Mouse (Mus musculus) liver, postnatal 0 days (tissue): Measurements from ENCODE around the gene Rin2. TPM values are rescaled to one million over a fixed set of nuclear protein-coding genes. Genes with fewer than 3 reads are reported as not detected.

ENCODE experiments used
- ATAC-seq: fragments of 200-750 bp; cut with Nextera tagmentation; 2 replicates; pipeline ENCODE4 v1.8.0; 2017; ENCODE audit warnings: mild to moderate bottlenecking, moderate library complexity
- DNase-seq: peaks from one replicate; pipeline ENCODE4 v3.0.0-alpha.2; 2016
- H3K27ac ChIP-seq: fragments of 300-500 bp; sonication (generic); 2 replicates; pipeline ENCODE4 v1.5.1; 2014; ENCODE audit warnings: antibody characterized with exemption, moderate library complexity, mild to moderate bottlenecking, low read depth
- H3K27me3 ChIP-seq: fragments of 300-500 bp; sonication (generic); 2 replicates; pipeline ENCODE4 v1.6.1; 2014; ENCODE audit warnings: low read length, control low read depth, mixed read lengths; ENCODE audit not compliant: insufficient read depth
- H3K36me3 ChIP-seq: fragments of 300-500 bp; sonication (generic); replicated peaks from 2 replicates; pipeline ENCODE4 v1.6.1; 2014; ENCODE audit warnings: mild to moderate bottlenecking, control low read depth, low read length, moderate library complexity, mixed read lengths; ENCODE audit not compliant: insufficient read depth
- H3K4me1 ChIP-seq: fragments of 300-500 bp; sonication (generic); 2 replicates; pipeline ENCODE4 v1.6.1; 2014; ENCODE audit warnings: antibody characterized with exemption, mild to moderate bottlenecking, control low read depth; ENCODE audit not compliant: insufficient read depth
- H3K4me2 ChIP-seq: fragments of 300-500 bp; sonication (generic); 2 replicates; pipeline ENCODE4 v1.6.1; 2014; ENCODE audit warnings: low read depth, mild to moderate bottlenecking, low read length, moderate library complexity, mixed read lengths
- H3K4me3 ChIP-seq: fragments of 300-500 bp; sonication (generic); 2 replicates; pipeline ENCODE4 v1.5.1; 2014; ENCODE audit warnings: low read depth, low read length
- H3K9ac ChIP-seq: fragments of 300-500 bp; sonication (generic); replicated peaks from 2 replicates; pipeline ENCODE4 v1.6.1; 2014; ENCODE audit warnings: mild to moderate bottlenecking, moderate library complexity
- H3K9me3 ChIP-seq: fragments of 300-500 bp; sonication (generic); 2 replicates; pipeline ENCODE4 v1.6.1; 2016; ENCODE audit warnings: mild to moderate bottlenecking, control low read depth, low read length, mixed read lengths
- CTCF ChIP-seq: sonication (generic); IDR thresholded peaks from 2 replicates; pipeline ENCODE4 v1.5.1; 2016; ENCODE audit warnings: antibody characterized with exemption, low read depth
- EP300 ChIP-seq: IDR thresholded peaks from 2 replicates; pipeline ENCODE4 v1.6.1; 2016; ENCODE audit warnings: antibody characterized with exemption, low read depth, mild to moderate bottlenecking
- WGBS: fragments of 180-500 bp; shearing (Covaris S2); extraction: QIAGEN DNeasy Blood & Tissue Kit; methylation state at CpG from one replicate; pipeline ENCODE4 v1.1.7; 2014; ENCODE audit not compliant: insufficient replicate concordance; 5-methylcytosine and 5-hydroxymethylcytosine counted together
- polyA plus RNA-seq: library from polyadenylated mRNA; unstranded; fragments of >200 nt; fragmentation: Nextera tagmentation; extraction: Ambion mirVana; gene quantifications from 2 replicates; pipeline ENCODE4 v1.2.1, GENCODE M21; 2015

The Rin2 gene
- polyA plus RNA-seq, 1 experiment from 2014 or later = 5.0 TPM

- H3K36me3 ChIP-seq = 0 out of 2 replicates have a peak, but pooled peaks cover 3% of the 10 kb centered on the region
- H3K9me3 ChIP-seq = no peaks in the 10 kb centered on the region
- H3K27me3 ChIP-seq = no peaks in the 10 kb centered on the region
- peaks cover 25% of the 10 kb centered on the region for H3K4me1 ChIP-seq
- 48% methylated on average over 7 of the region's 7 CpGs for WGBS
- H3K4me2 ChIP-seq = no peak overlapping the region
- H3K9ac ChIP-seq = no peak overlapping the region
- peak; percentile 25 for DNase-seq
- H3K4me3 ChIP-seq = no peak overlapping the region
- TF ChIP-seq EP300 (no peak), CTCF (no peak)
- no peak for ATAC-seq
- H3K27ac ChIP-seq = peak overlapping the region; percentile 34; the same call in 1 of the 2 replicates
Measured at GRCm38 (mm10) chr2:145859442-145859931, 184.5 kb downstream of the Rin2 start.

DNA sequence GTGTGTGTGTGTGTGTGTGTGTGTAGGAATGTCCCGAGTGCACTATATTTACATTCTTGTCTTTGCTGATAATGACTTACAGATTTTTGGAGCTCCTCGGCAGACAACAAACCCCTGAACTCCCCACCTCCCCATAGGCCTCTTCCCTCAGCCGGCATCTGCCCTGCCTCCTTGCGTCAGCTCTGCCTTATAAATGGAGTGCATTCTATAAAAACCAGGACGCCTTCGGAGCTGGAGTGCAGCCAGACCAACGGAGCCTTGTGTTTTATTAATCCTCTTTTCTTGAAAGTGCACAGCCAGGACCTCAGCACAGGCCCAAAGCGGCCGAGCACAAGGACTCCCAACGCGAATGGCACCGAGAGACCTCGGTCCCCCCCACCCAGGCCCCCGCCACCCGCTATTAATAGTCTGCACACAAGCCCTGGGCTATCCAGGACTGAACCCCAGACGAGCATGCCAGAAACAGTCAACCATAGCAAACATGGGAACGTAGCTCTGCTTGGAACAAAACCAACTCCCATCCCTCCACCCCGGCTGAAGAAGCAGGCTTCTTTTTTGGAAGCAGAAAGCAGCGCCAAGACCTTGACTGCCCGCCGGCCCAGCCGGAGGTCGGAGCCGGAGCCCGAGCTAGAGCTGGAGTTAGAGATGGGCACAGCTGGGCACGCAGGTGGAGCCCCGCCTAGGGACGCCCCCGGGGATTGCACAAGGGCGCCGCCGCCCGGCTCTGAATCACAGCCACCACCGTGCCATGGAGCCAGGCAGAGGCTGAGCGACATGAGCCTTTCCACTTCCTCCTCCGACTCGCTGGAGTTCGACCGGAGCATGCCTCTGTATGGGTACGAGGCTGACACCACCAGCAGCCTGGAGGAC, 185.2 kb downstream of the Rin2 start:
- ATAC-seq (peak; percentile 76), DNase-seq (peak; percentile 71)
- TF ChIP-seq CTCF (peak; percentile 40), EP300 (no peak)
- H3K36me3 ChIP-seq = 0 out of 2 replicates have a peak, but pooled peaks cover 3% of the 10 kb centered on the region
- peak overlapping the region; percentile 35; the same call in 1 of the 2 replicates for H3K9ac ChIP-seq
- no peaks in the 10 kb centered on the region for H3K9me3 ChIP-seq
- H3K4me1 ChIP-seq = peaks cover 25% of the 10 kb centered on the region
- H3K27me3 ChIP-seq = no peaks in the 10 kb centered on the region
- 29% methylated on average over 40 of the region's 40 CpGs for WGBS
- H3K27ac ChIP-seq = peak overlapping the region; percentile 62
- peak overlapping the region; percentile 59 for H3K4me2 ChIP-seq
- peak overlapping the region; percentile 25; the same call in 1 of the 2 replicates for H3K4me3 ChIP-seq

DNA sequence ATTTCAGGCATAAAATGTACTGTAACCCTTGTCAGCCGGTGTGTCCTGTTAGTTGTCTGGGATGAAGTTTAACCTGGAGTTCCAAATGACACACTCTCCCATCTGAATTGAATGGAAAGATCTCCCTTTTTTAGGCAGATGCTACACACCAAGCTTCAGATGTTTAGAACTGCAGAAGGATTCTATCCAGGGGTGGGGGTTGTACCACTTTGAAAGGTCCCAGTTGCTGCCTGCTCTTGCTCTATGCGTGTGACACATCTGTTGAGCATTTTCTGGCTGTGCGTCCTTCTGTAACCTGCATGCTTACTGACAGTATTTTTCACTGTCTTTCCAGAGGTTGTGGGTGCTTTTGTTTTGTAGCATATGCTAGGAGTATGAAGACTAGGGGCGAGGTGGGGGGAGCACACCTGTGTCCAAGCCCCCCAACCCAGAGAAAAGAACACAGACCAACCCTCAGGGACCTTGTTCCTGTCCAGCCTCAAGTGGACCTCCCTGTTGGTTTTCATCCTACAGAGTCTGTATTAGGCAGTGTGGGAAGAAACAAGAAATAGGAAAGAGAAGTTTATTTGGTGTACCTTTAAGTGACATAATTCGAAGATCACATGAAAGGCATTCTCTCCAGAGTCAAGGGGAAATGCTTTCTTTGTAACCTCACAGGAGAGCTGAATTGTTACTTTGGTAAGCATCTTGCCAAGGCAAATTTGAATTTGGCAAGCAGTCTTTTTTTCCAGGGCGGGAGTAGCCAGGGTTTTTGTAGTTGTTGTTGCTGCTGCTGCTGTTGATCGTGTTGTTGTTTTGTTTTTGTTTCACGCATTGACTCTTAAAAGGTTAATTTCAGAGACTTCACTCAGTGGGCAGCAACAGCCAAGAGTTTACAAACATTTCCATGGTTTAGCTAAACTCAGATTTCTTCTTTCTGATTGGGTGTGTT, 186.4 kb downstream of the Rin2 start:
- H3K4me2 ChIP-seq = peak overlapping the region; percentile 59
- H3K9me3 ChIP-seq = no peaks in the 10 kb centered on the region
- TF ChIP-seq CTCF (no peak), EP300 (no peak)
- 0 out of 2 replicates have a peak overlapping the region, but pooled peaks have one; percentile 30 for H3K9ac ChIP-seq
- peaks cover 25% of the 10 kb centered on the region for H3K4me1 ChIP-seq
- H3K36me3 ChIP-seq = 0 out of 2 replicates have a peak, but pooled peaks cover 3% of the 10 kb centered on the region
- H3K27me3 ChIP-seq = no peaks in the 10 kb centered on the region
- H3K4me3 ChIP-seq = no peak overlapping the region
- WGBS = 72% methylated on average over 8 of the region's 8 CpGs
- ATAC-seq = no peak
- H3K27ac ChIP-seq = 0 out of 2 replicates have a peak overlapping the region, but pooled peaks have one; percentile 34
- no peak for DNase-seq

GRCm38 (mm10) chr2:145862206-145862817, 187.3 kb downstream of the Rin2 start:
- no peak for DNase-seq
- H3K4me3 ChIP-seq = no peak overlapping the region
- no peak for ATAC-seq
- 0 out of 2 replicates have a peak, but pooled peaks cover 6% of the 10 kb centered on the region for H3K36me3 ChIP-seq
- peaks cover 25% of the 10 kb centered on the region for H3K4me1 ChIP-seq
- peak overlapping the region; percentile 59; the same call in 1 of the 2 replicates for H3K4me2 ChIP-seq
- H3K27ac ChIP-seq = no peak overlapping the region
- H3K27me3 ChIP-seq = no peaks in the 10 kb centered on the region
- H3K9ac ChIP-seq = no peak overlapping the region
- 63% methylated on average over 10 of the region's 10 CpGs for WGBS
- H3K9me3 ChIP-seq = 0 out of 2 replicates have a peak, but pooled peaks cover 4% of the 10 kb centered on the region
- TF ChIP-seq CTCF = no peak
- TF ChIP-seq EP300 = no peak

GRCm38 (mm10) chr2:145865344-145865743, 190.3 kb downstream of the Rin2 start:
- H3K4me2 ChIP-seq = no peak overlapping the region
- 0 out of 2 replicates have a peak, but pooled peaks cover 6% of the 10 kb centered on the region for H3K36me3 ChIP-seq
- H3K9me3 ChIP-seq = 0 out of 2 replicates have a peak, but pooled peaks cover 4% of the 10 kb centered on the region
- H3K4me1 ChIP-seq = peaks cover 13% of the 10 kb centered on the region
- no peak overlapping the region for H3K27ac ChIP-seq
- no peaks in the 10 kb centered on the region for H3K27me3 ChIP-seq
- no peak overlapping the region for H3K4me3 ChIP-seq
- DNase-seq (no peak), ATAC-seq (peak; percentile 20; the same call in 1 of the 2 replicates)
- no peak for TF ChIP-seq CTCF
- TF ChIP-seq EP300 = no peak
- 71% methylated on average over 3 of the region's 3 CpGs for whole genome bisulfite sequencing
- H3K9ac ChIP-seq = no peak overlapping the region
